Mouse (Mus musculus): ENCODE results near the gene Duox2. TPM values are rescaled to one million over a fixed set of nuclear protein-coding genes. Genes with fewer than 3 reads are reported as not detected.
A peak's percentile ranks its signal among the peaks of the same experiment; 100 is the strongest.

Duox2 gene
- total and polyA plus RNA-seq, 3 experiments: 0.16 TPM; not detected in 2

DNA sequence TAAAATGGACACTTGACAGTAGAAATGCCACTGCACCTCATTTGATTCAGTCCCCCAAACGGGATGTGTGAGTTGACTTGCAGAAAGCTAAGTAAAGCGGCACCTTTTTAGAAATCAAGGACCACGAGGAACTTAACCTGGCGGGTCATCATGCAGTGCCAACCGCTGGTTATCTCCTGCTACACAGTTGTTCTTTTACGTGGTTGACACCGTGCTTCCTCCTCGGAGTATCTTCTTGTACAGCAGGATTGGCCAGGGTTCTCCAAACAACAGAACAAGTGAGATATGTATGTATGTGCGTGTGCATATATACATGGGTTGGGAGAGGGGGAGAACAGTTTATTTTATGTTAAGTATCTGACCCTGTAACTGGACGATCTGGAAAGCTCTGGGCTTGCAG, 50.5 kb downstream of the Duox2 start:
- Histone ChIP-seq H3K9me3 (replicated peaks) (no peaks in the 10 kb centered on the region), H3K27me3 (ENCODE audit: insufficient read depth, low read length) (no peaks in the 10 kb centered on the region), H3K36me3 (replicated peaks) (peaks cover 92% of the 10 kb centered on the region), H3K4me3 (ENCODE audit: low read depth, low read length) (no peak overlapping the region), H3K4me1 (ENCODE audit: insufficient read depth, low read depth, low read length) (peaks cover 16% of the 10 kb centered on the region)
- no peak for TF ChIP-seq GATA1 (IDR thresholded peaks at IDR 0.05; ENCODE audit: borderline replicate concordance, low read length)
- no peak for TF ChIP-seq CTCF (IDR thresholded peaks at IDR 0.05; ENCODE audit: low read depth, low read length)
- TF ChIP-seq GATA2 (IDR thresholded peaks at IDR 0.05; ENCODE audit: borderline replicate concordance, low read depth, low read length): no peak
- no peak for TF ChIP-seq POLR2AphosphoS5 (IDR thresholded peaks at IDR 0.05; ENCODE audit: insufficient replicate concordance, low read depth, low read length)
- TF ChIP-seq TAL1 (conservative IDR thresholded peaks at IDR 0.05; ENCODE audit: low read depth, low read length): no peak
- ATAC-seq (ENCODE audit: extremely low read depth, insufficient number of reproducible peaks, low FRiP score, poor library complexity, severe bottlenecking) (no peak), DNase-seq (ENCODE audit: low spot score) (no peak)

DNA sequence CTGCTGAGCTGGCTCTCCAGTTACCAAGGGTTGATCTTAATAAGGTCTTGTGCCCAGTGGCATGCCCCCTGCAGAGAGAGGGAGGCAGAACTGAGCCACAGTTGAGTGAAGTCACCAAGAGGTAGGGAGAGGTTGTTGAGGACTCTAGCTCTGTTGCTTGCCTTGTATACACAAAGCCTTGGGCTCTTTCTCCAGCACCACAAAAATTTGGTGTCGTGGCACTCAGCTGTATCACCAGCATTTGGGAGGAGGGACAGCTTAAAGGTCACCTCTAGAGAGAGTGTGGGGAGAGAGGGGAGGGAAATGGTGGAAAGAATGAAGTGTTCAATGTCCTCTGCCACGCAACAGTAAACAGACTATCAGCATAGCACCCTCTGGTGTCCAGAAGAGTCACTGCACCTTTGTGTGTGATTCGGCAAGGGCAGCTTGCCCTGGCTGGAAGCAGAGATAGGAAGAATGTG, 54.5 kb downstream of the Duox2 start:
- Histone ChIP-seq H3K36me3 (replicated peaks) (peaks cover 73% of the 10 kb centered on the region), H3K9me3 (replicated peaks) (no peaks in the 10 kb centered on the region), H3K4me3 (ENCODE audit: low read depth, low read length) (no peak overlapping the region), H3K4me1 (ENCODE audit: insufficient read depth, low read depth, low read length) (peaks cover 36% of the 10 kb centered on the region), H3K27me3 (ENCODE audit: insufficient read depth, low read length) (no peaks in the 10 kb centered on the region)
- TF ChIP-seq GATA1 (IDR thresholded peaks at IDR 0.05; ENCODE audit: borderline replicate concordance, low read length) (no peak), CTCF (IDR thresholded peaks at IDR 0.05; ENCODE audit: low read depth, low read length) (peak; percentile 93), GATA2 (IDR thresholded peaks at IDR 0.05; ENCODE audit: borderline replicate concordance, low read depth, low read length) (no peak)
- ATAC-seq (ENCODE audit: extremely low read depth, insufficient number of reproducible peaks, low FRiP score, poor library complexity, severe bottlenecking) (peak; percentile 70), DNase-seq (ENCODE audit: low spot score) (peak; percentile 56)

- DNase-seq (ENCODE audit: low spot score) (no peak), ATAC-seq (ENCODE audit: extremely low read depth, insufficient number of reproducible peaks, low FRiP score, poor library complexity, severe bottlenecking) (no peak)
- no peaks in the 10 kb centered on the region for H3K9me3 ChIP-seq (replicated peaks)
- H3K4me1 ChIP-seq (ENCODE audit: insufficient read depth, low read depth, low read length): peaks cover 43% of the 10 kb centered on the region
- no peak for TF ChIP-seq TAL1 (conservative IDR thresholded peaks at IDR 0.05; ENCODE audit: low read depth, low read length)
- no peak for TF ChIP-seq POLR2AphosphoS5 (IDR thresholded peaks at IDR 0.05; ENCODE audit: insufficient replicate concordance, low read depth, low read length)
- TF ChIP-seq GATA2 (IDR thresholded peaks at IDR 0.05; ENCODE audit: borderline replicate concordance, low read depth, low read length): no peak
- TF ChIP-seq GATA1 (IDR thresholded peaks at IDR 0.05; ENCODE audit: borderline replicate concordance, low read length): no peak
- peaks cover 71% of the 10 kb centered on the region for H3K36me3 ChIP-seq (replicated peaks)
- no peaks in the 10 kb centered on the region for H3K27me3 ChIP-seq (ENCODE audit: insufficient read depth, low read length)
- H3K4me3 ChIP-seq (ENCODE audit: low read depth, low read length): no peak overlapping the region
Measured at GRCm38 (mm10) chr2:122241935-122242334, 56.3 kb downstream of the Duox2 start.

- no peak for DNase-seq (ENCODE audit: low spot score)
- no peak for ATAC-seq (ENCODE audit: extremely low read depth, insufficient number of reproducible peaks, low FRiP score, poor library complexity, severe bottlenecking)
- TF ChIP-seq GATA2 (IDR thresholded peaks at IDR 0.05; ENCODE audit: borderline replicate concordance, low read depth, low read length): no peak
- no peak for TF ChIP-seq POLR2AphosphoS5 (IDR thresholded peaks at IDR 0.05; ENCODE audit: insufficient replicate concordance, low read depth, low read length)
- TF ChIP-seq CTCF (IDR thresholded peaks at IDR 0.05; ENCODE audit: low read depth, low read length): no peak
- TF ChIP-seq TAL1 (conservative IDR thresholded peaks at IDR 0.05; ENCODE audit: low read depth, low read length): no peak
- TF ChIP-seq GATA1 (IDR thresholded peaks at IDR 0.05; ENCODE audit: borderline replicate concordance, low read length): no peak
- Histone ChIP-seq H3K9me3 (replicated peaks) (no peaks in the 10 kb centered on the region), H3K27me3 (ENCODE audit: insufficient read depth, low read length) (no peaks in the 10 kb centered on the region), H3K36me3 (replicated peaks) (peaks cover 69% of the 10 kb centered on the region), H3K4me1 (ENCODE audit: insufficient read depth, low read depth, low read length) (peaks cover 50% of the 10 kb centered on the region), H3K4me3 (ENCODE audit: low read depth, low read length) (no peak overlapping the region)
Measured at GRCm38 (mm10) chr2:122241226-122241625, 57.0 kb downstream of the Duox2 start.

DNA sequence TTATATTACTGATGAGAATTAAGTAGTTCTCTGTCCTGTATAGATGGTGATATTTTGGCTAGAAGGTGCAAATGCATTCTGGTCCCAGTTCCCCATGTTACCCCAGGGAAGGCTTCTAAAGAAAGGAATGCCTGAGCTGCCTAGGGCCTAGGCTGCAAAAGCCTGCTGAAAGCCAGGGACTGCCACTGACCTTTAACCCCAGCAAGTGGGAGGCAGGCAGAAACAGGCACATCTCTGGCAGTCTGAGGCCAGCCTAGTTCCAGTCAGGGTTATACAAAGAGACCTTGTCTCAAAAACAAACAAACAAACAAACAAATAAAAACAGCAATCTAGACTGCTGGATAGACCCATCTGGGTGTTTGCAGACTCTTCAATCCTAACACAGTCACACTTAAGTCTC, 57.5 kb downstream of the Duox2 start:
- DNase-seq (ENCODE audit: low spot score) (no peak), ATAC-seq (ENCODE audit: extremely low read depth, insufficient number of reproducible peaks, low FRiP score, poor library complexity, severe bottlenecking) (no peak)
- H3K27me3 ChIP-seq (ENCODE audit: insufficient read depth, low read length): no peaks in the 10 kb centered on the region
- H3K36me3 ChIP-seq (replicated peaks): peaks cover 68% of the 10 kb centered on the region
- H3K9me3 ChIP-seq (replicated peaks): no peaks in the 10 kb centered on the region
- no peak overlapping the region for H3K4me3 ChIP-seq (ENCODE audit: low read depth, low read length)
- peaks cover 54% of the 10 kb centered on the region for H3K4me1 ChIP-seq (ENCODE audit: insufficient read depth, low read depth, low read length)
- TF ChIP-seq POLR2AphosphoS5 (IDR thresholded peaks at IDR 0.05; ENCODE audit: insufficient replicate concordance, low read depth, low read length) (no peak), TAL1 (conservative IDR thresholded peaks at IDR 0.05; ENCODE audit: low read depth, low read length) (no peak), CTCF (IDR thresholded peaks at IDR 0.05; ENCODE audit: low read depth, low read length) (no peak), GATA1 (IDR thresholded peaks at IDR 0.05; ENCODE audit: borderline replicate concordance, low read length) (no peak), GATA2 (IDR thresholded peaks at IDR 0.05; ENCODE audit: borderline replicate concordance, low read depth, low read length) (no peak)

DNA sequence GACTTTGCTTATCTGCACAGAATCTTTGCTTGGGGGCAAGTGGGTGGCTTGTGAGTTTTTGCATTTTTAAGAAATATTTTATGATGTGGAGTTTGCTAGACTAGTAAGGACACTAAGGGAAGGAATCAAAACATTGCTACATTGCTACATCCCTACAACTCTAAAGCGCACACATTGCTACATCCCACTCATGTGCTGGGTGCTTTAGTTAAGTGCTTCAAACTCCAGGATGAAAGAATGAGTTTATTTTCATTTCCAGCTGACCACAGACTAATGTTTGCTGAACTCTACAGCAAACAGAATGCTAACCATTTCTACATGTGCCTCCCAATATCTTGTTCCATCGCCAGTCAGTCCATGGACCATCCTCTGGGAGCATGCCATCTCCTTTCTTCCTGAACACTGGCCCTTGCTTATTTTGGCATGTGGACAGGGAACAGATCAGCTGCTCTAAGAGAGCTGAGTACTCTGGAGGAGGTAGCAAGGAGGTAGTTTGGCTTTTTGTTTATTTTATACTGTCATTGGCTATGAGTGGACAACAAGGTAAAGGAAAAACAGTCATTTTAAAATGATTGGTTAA, 60.3 kb downstream of the Duox2 start:
- H3K4me1 ChIP-seq (ENCODE audit: insufficient read depth, low read depth, low read length): peaks cover 60% of the 10 kb centered on the region
- TF ChIP-seq GATA2 (IDR thresholded peaks at IDR 0.05; ENCODE audit: borderline replicate concordance, low read depth, low read length) (no peak), TAL1 (conservative IDR thresholded peaks at IDR 0.05; ENCODE audit: low read depth, low read length) (no peak), GATA1 (IDR thresholded peaks at IDR 0.05; ENCODE audit: borderline replicate concordance, low read length) (no peak), POLR2AphosphoS5 (IDR thresholded peaks at IDR 0.05; ENCODE audit: insufficient replicate concordance, low read depth, low read length) (no peak), CTCF (IDR thresholded peaks at IDR 0.05; ENCODE audit: low read depth, low read length) (no peak)
- no peaks in the 10 kb centered on the region for H3K9me3 ChIP-seq (replicated peaks)
- peaks cover 44% of the 10 kb centered on the region for H3K36me3 ChIP-seq (replicated peaks)
- H3K27me3 ChIP-seq (ENCODE audit: insufficient read depth, low read length): no peaks in the 10 kb centered on the region
- DNase-seq (ENCODE audit: low spot score) (no peak), ATAC-seq (ENCODE audit: extremely low read depth, insufficient number of reproducible peaks, low FRiP score, poor library complexity, severe bottlenecking) (no peak)
- no peak overlapping the region for H3K4me3 ChIP-seq (ENCODE audit: low read depth, low read length)
